Mouse (Mus musculus): ENCODE data around the gene Vmn2r87.
"Not testable (repeated sequence)": the region's sequence is repeated elsewhere in the genome, so short reads cannot be mapped to it uniquely, and the experiment has no call there.

Vmn2r87 gene

DNA sequence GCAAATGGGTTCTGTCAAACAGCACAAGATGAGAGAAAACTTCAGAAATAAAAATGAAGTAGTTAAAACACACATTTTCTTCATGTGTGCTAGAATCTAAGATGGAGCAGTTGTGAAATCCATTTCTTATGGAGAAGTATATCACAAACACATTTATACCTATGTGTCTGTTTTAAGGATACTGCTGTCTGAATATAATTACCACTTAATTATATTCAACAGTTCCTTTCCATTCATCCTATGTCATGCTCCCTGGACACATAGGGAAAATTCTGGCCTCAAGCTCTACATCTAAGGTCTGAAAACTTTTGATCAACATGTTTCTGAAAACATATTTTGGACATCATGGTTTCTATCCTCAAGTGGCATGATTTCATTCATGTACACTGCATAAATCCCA is at the start of gene Vmn2r87:
Gene Vmn2r87, minus strand, starts transcription at position 101 of the 400 bp plus-strand sequence.
- no peak for ATAC-seq (ENCODE audit: insufficient number of reproducible peaks, low FRiP score, low TSS enrichment)

DNA sequence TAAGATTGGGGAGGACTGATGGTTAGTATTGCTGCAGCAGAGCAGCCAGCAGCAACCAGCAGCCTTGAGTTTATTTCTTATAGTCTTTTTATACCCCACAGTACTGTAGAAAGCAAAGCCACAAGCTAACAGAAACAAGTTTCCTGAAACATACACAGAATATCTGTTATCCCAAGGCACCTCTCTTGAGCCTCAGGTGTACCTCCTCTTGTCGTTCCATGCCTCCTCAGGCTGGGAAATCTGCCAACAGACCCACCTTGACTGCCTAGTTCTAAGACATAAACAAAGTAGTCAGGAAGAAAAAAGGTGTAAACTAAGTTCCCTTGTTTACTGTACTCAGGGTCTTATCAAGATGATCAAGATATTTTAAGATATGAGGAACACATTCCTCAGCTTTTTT is 47.1 kb upstream of the Vmn2r87 start:
- ATAC-seq (ENCODE audit: insufficient number of reproducible peaks, low FRiP score, low TSS enrichment): not testable (repeated sequence)

GRCm38 (mm10) chr10:130541931-130542691 is 44.9 kb upstream of the Vmn2r87 start:
- peak; percentile 99 for ATAC-seq (ENCODE audit: insufficient number of reproducible peaks, low FRiP score, low TSS enrichment)

DNA sequence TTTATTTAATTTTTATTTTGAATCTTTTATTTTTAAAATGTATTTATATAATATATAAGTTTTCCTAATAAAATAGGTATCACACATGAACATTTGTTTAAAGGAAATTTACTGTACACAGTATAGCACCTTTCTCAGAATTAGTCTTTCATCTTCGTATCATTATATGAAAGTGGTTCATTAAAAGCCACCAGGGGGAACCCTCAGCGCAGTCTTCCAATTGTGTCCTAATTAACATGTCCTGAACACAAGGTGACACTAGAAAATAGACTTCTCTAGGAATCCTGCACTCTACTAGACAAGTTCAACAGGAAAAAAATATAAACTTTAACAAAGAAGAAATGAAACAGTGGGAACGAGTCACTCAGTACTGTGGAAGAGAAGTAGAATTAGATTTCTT is 38.9 kb upstream of the Vmn2r87 start:
- ATAC-seq (ENCODE audit: insufficient number of reproducible peaks, low FRiP score, low TSS enrichment): no peak

DNA sequence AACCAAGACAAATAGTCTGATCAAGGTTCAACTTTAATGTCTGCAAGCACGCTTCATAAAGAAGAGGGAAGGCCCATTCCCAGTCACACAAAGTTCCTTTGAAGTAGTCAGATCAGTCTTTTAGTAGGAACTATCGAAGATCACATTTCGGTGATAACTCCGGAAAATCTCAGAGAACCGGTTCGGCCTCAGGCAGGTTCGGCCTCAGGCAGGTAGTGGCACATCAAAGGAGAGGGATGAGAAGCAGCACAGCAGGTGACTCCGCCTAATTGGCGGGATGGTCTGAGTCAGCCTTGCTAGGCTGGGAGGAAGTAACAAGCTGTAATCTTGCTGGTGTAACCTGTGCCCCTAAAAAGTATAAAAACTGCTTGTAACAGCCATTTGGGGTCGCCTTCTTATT is 30.7 kb upstream of the Vmn2r87 start:
- no peak for ATAC-seq (ENCODE audit: insufficient number of reproducible peaks, low FRiP score, low TSS enrichment)

DNA sequence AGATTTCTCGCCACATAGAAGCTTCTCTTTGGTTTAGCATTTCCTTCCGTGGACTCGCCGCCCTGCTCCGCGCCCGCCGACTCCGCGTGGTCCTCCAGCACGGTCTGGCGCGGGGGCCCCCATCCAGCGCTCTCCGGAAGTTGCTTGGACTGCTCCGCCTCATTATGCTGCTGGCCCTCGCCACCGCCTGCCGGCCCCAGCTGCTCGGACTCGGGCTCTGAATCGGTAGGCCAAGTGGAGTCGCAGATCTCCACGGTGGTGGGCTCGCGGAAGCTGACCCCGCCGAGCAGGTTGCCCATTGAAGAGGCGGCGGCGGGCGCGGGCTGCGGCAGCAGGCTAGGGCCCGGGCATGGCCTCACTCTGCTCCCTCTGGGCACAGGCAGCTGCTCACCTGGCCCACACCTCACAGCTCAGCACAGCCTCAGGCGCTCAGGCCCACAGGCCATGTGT is 26.9 kb downstream of the Vmn2r87 start:
- peak; percentile 56; the same call in 1 of the 2 replicates for ATAC-seq (ENCODE audit: insufficient number of reproducible peaks, low FRiP score, low TSS enrichment)

DNA sequence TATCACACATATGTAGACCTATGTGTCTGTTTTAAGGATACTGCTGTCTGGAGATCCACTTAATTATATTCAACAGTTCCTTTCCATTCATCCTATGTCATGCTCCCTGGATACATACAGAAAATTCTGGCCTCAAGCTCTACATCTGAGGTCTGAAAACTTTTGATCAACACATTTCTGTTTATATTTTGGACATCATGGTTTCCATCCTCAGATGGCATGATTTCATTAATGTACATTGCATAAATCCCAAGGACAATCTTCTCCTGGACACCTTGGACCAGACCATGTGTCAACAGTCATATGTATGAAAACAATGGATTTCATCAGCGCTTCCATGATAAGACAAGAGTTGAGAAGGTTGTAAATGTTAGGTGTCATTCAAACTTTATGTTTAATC is 41.2 kb downstream of the Vmn2r87 start, which contains the start of gene Vmn2r86:
Gene Vmn2r86, minus strand, starts transcription at position 101 of the 400 bp plus-strand sequence.
- not testable (repeated sequence) for ATAC-seq (ENCODE audit: insufficient number of reproducible peaks, low FRiP score, low TSS enrichment)

- no peak for ATAC-seq (ENCODE audit: insufficient number of reproducible peaks, low FRiP score, low TSS enrichment)
These were observed 52.4 kb downstream of the Vmn2r87 start for GRCm38 (mm10) chr10:130444776-130445175.

- not testable (repeated sequence) for ATAC-seq (ENCODE audit: insufficient number of reproducible peaks, low FRiP score, low TSS enrichment)
These were observed 62.9 kb downstream of the Vmn2r87 start for GRCm38 (mm10) chr10:130434185-130434898.

GRCm38 (mm10) chr10:130429603-130430002 is 67.6 kb downstream of the Vmn2r87 start, which contains the start of gene Vmn2r85:
Gene Vmn2r85, minus strand, starts transcription at chr10:130429703.
- ATAC-seq (ENCODE audit: insufficient number of reproducible peaks, low FRiP score, low TSS enrichment): not testable (repeated sequence)

DNA sequence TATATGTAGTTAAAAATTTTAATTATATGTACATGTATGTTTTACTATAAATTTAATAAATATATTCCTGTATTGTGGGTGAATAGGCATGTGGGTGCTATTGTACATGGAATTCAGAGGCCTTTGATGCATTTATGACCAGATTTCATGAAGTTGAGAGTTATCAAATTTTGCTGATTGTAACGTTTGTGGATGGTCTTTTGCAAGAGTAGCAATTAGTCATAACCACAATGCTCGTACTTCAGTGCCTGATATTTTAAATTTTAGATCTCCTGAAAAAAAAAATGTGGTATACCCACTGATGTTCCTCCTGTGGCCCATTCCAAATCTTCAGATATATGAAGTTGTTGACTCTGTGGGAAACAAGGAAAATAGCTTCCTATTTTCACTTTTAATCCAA is 74.8 kb downstream of the Vmn2r87 start:
- ATAC-seq (ENCODE audit: insufficient number of reproducible peaks, low FRiP score, low TSS enrichment): not testable (repeated sequence)
